Mouse (Mus musculus) C2C12 (cell line): Measurements from ENCODE around the gene Pdik1l. TPM values are rescaled to one million over a fixed set of nuclear protein-coding genes. Genes with fewer than 3 reads are reported as not detected.

Source experiments
- H3K27me3 ChIP-seq: one replicate; pipeline ENCODE4 v1.6.1; 2011; ENCODE audit not compliant: control insufficient read depth, insufficient read depth, insufficient read length
- H3K36me3 ChIP-seq: one replicate; pipeline ENCODE4 v1.6.1; 2011; ENCODE audit not compliant: control insufficient read depth, insufficient read depth
- H3K4me3 ChIP-seq: one replicate; pipeline ENCODE4 v1.5.1; 2011; ENCODE audit warnings: mild to moderate bottlenecking, control low read depth; ENCODE audit not compliant: poor library complexity, insufficient read depth, severe bottlenecking
- H3K79me2 ChIP-seq: one replicate; pipeline ENCODE4 v1.6.1; 2011; ENCODE audit not compliant: control insufficient read depth, insufficient read depth
- H3K79me3 ChIP-seq: one replicate; pipeline ENCODE4 v1.6.1; 2011; ENCODE audit warnings: low read depth, control low read depth
- H3ac ChIP-seq: one replicate; pipeline ENCODE3; 2011; ENCODE audit warnings: low read depth; ENCODE audit not compliant: control insufficient read depth, insufficient read length
- CEBPB ChIP-seq: IDR thresholded peaks from one replicate; pipeline ENCODE4 v1.6.1; 2011; ENCODE audit warnings: low read depth, mild to moderate bottlenecking, control low read depth, moderate library complexity
- CTCF ChIP-seq: IDR thresholded peaks from one replicate; pipeline ENCODE4 v1.5.1; 2011; ENCODE audit not compliant: control insufficient read depth, insufficient read depth, insufficient read length
- FOSL1 ChIP-seq: IDR thresholded peaks from one replicate; pipeline ENCODE4 v1.8.0; 2011; ENCODE audit warnings: mild to moderate bottlenecking, low read length; ENCODE audit not compliant: poor library complexity, insufficient read depth, severe bottlenecking
- MAX ChIP-seq: IDR thresholded peaks from one replicate; pipeline ENCODE4 v1.6.1; 2011; ENCODE audit warnings: mild to moderate bottlenecking, control low read depth
- MYOD1 ChIP-seq: IDR thresholded peaks from one replicate; pipeline ENCODE4 v1.6.1; 2011; ENCODE audit warnings: low read depth; ENCODE audit not compliant: control insufficient read depth, insufficient read length
- MYOG ChIP-seq: IDR thresholded peaks from one replicate; pipeline ENCODE4 v1.6.1; 2011; ENCODE audit not compliant: control insufficient read depth, insufficient read length; ENCODE audit errors: extremely low read depth
- USF1 ChIP-seq: IDR thresholded peaks from one replicate; pipeline ENCODE4 v1.6.1; 2011; ENCODE audit warnings: low read depth, mild to moderate bottlenecking, control low read depth, moderate library complexity
- polyA plus RNA-seq: library from polyadenylated mRNA; unstranded; fragments of >200 nt; fragmentation: generic; extraction: Trizol; gene quantifications from one replicate; pipeline ENCODE4 v1.2.1, GENCODE M21; 2012; ENCODE audit warnings: missing spikeins

The Pdik1l gene
- polyA plus RNA-seq, 1 experiment, result 2.7 TPM

GRCm38 (mm10) chr4:134258354-134258753 lies 29.3 kb downstream of the Pdik1l start:
- H3ac ChIP-seq, result no peak overlapping the region
- H3K79me2 ChIP-seq, result no peaks in the 10 kb centered on the region
- TF ChIP-seq MAX (no peak), CEBPB (no peak), MYOD1 (no peak), USF1 (no peak), MYOG (no peak), FOSL1 (no peak), CTCF (no peak)
- H3K27me3 ChIP-seq, result peaks cover 20% of the 10 kb centered on the region
- no peaks in the 10 kb centered on the region for H3K36me3 ChIP-seq
- H3K4me3 ChIP-seq, result no peak overlapping the region
- no peaks in the 10 kb centered on the region for H3K79me3 ChIP-seq

GRCm38 (mm10) chr4:134257198-134258009 lies 30.3 kb downstream of the Pdik1l start:
- TF ChIP-seq FOSL1, result no peak
- TF ChIP-seq MYOD1, result no peak
- TF ChIP-seq CTCF, result no peak
- no peak for TF ChIP-seq MAX
- no peak for TF ChIP-seq USF1
- no peak for TF ChIP-seq MYOG
- TF ChIP-seq CEBPB, result no peak
- Histone ChIP-seq H3ac (no peak overlapping the region), H3K79me3 (no peaks in the 10 kb centered on the region)

GRCm38 (mm10) chr4:134256407-134257197 lies 31.1 kb downstream of the Pdik1l start:
- peaks cover 38% of the 10 kb centered on the region for H3K27me3 ChIP-seq
- no peak for TF ChIP-seq MAX
- TF ChIP-seq USF1, result no peak
- TF ChIP-seq MYOD1, result no peak
- no peak for TF ChIP-seq FOSL1
- TF ChIP-seq CEBPB, result no peak
- no peak for TF ChIP-seq MYOG
- TF ChIP-seq CTCF, result no peak
- no peaks in the 10 kb centered on the region for H3K36me3 ChIP-seq
- no peaks in the 10 kb centered on the region for H3K79me2 ChIP-seq
- no peak overlapping the region for H3ac ChIP-seq
- H3K4me3 ChIP-seq, result no peak overlapping the region
- H3K79me3 ChIP-seq, result no peaks in the 10 kb centered on the region

More at GRCm38 (mm10) chr4:134257198-134258009, 30.3 kb downstream of the Pdik1l start:
- H3K79me2 ChIP-seq, result no peaks in the 10 kb centered on the region
- H3K4me3 ChIP-seq, result no peak overlapping the region
- peaks cover 30% of the 10 kb centered on the region for H3K27me3 ChIP-seq
- H3K36me3 ChIP-seq, result no peaks in the 10 kb centered on the region

- no peak for TF ChIP-seq MYOD1
- no peak for TF ChIP-seq CTCF
- TF ChIP-seq CEBPB, result no peak
- Histone ChIP-seq H3K79me2 (no peaks in the 10 kb centered on the region), H3ac (no peak overlapping the region), H3K4me3 (no peak overlapping the region), H3K36me3 (no peaks in the 10 kb centered on the region), H3K27me3 (peaks cover 42% of the 10 kb centered on the region), H3K79me3 (no peaks in the 10 kb centered on the region)
Measured at GRCm38 (mm10) chr4:134255854-134256253, 31.8 kb downstream of the Pdik1l start.

GRCm38 (mm10) chr4:134254835-134255234 lies 32.9 kb downstream of the Pdik1l start:
- H3ac ChIP-seq, result no peak overlapping the region
- no peaks in the 10 kb centered on the region for H3K79me2 ChIP-seq
- no peak overlapping the region for H3K4me3 ChIP-seq
- H3K36me3 ChIP-seq, result no peaks in the 10 kb centered on the region
- H3K79me3 ChIP-seq, result no peaks in the 10 kb centered on the region
- H3K27me3 ChIP-seq, result peaks cover 52% of the 10 kb centered on the region
- TF ChIP-seq USF1, result no peak
- no peak for TF ChIP-seq MYOD1
- no peak for TF ChIP-seq FOSL1
- no peak for TF ChIP-seq CEBPB
- TF ChIP-seq MAX, result no peak
- no peak for TF ChIP-seq CTCF
- no peak for TF ChIP-seq MYOG

GRCm38 (mm10) chr4:134253722-134254324 lies 33.9 kb downstream of the Pdik1l start, which contains the start of gene Grrp1:
Gene Grrp1, minus strand, starts transcription at chr4:134254106.
- H3K4me3 ChIP-seq, result no peak within 1 kb of the TSS

More at GRCm38 (mm10) chr4:134253722-134254324, 33.9 kb downstream of the Pdik1l start, which contains the start of gene Grrp1:
- no peak within 1 kb of the TSS for H3ac ChIP-seq
- TF ChIP-seq MAX (no peak), MYOD1 (no peak), CEBPB (no peak), MYOG (no peak), FOSL1 (no peak), CTCF (no peak), USF1 (no peak)
- H3K79me3 ChIP-seq, result no peaks in the 10 kb centered on the region
- H3K79me2 ChIP-seq, result no peaks in the 10 kb centered on the region
- H3K27me3 ChIP-seq, result peaks cover 56% of the 10 kb centered on the region
- no peaks in the 10 kb centered on the region for H3K36me3 ChIP-seq
